Mouse (Mus musculus) ES-E14 (cell line): ENCODE data around the gene Nhs.

Experiments used
- CHD2 ChIP-seq: IDR thresholded peaks from 2 replicates; pipeline ENCODE4 v1.6.1; 2014; ENCODE audit warnings: mild to moderate bottlenecking, low read depth, low read length, inconsistent platforms
- HCFC1 ChIP-seq: IDR thresholded peaks from 2 replicates; pipeline ENCODE4 v1.6.1; 2012; ENCODE audit warnings: low read length, inconsistent platforms, borderline replicate concordance; ENCODE audit not compliant: insufficient read depth
- MAFK ChIP-seq: IDR thresholded peaks from 2 replicates; pipeline ENCODE4 v1.6.1; 2014; ENCODE audit warnings: mild to moderate bottlenecking, low read depth, low read length, inconsistent platforms; ENCODE audit not compliant: insufficient read depth
- ZNF384 ChIP-seq: IDR thresholded peaks from 2 replicates; pipeline ENCODE4 v1.6.1; 2012; ENCODE audit warnings: low read depth, low read length, inconsistent platforms

GRCm38 (mm10) chrX:161973572-161973971 is 186.0 kb downstream of the Nhs start:
- TF ChIP-seq CHD2: no peak
- TF ChIP-seq HCFC1: no peak
- TF ChIP-seq MAFK: no peak
- no peak for TF ChIP-seq ZNF384
